Mouse (Mus musculus) erythroblast, embryonic 14.5 days (primary cell): Measurements from ENCODE around the gene Gpr142.

Experiments
- GATA1 ChIP-seq: IDR thresholded peaks from 2 replicates; pipeline ENCODE4 v1.6.1; 2012; ENCODE audit warnings: low read length, inconsistent platforms, mixed read lengths
- TAL1 ChIP-seq: IDR thresholded peaks from 3 replicates; pipeline ENCODE4 v1.6.1; 2012; ENCODE audit warnings: low read length, inconsistent platforms, mixed read lengths

DNA sequence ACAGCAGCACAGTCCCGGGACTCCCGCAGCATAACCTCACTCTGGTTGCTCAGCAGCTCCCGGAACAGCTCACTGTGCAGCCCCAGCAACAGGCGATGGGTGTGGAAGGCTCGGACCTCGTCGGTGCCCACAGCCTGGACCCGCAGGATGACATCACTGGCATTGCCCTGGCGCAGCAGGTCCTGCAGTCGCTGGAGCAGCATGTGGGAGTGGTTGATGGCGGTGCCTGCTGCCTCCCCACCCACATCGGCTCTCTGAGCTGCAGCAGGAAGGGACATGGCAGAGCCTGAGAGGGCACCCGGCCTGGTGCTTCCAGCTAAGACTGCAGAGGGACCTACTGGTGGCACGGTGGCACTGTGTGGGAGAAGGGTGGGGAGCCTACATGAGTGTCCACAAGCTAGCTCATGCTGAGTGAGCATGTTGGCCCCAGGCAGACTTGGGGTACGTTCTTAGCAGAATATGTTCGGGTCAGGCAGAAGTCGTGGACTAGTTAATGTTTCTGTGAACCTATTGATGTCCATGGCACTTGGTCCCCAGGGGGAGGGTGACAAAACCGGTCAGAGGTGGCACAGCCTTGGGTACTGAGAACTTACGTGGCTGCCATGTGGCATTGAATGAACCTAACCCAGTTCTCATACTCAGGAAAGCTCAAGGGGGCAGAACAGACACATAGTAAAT, 4.7 kb upstream of the Gpr142 start:
- TF ChIP-seq TAL1 = no peak
- no peak for TF ChIP-seq GATA1
